Mouse (Mus musculus): ENCODE measurements around the gene Cntrob. TPM values are rescaled to one million over a fixed set of nuclear protein-coding genes. Genes with fewer than 3 reads are reported as not detected.
A peak's percentile ranks its signal among the peaks of the same experiment; 100 is the strongest.

The Cntrob gene
- polyA plus RNA-seq (2011; ENCODE audit: insufficient read length, low read depth, missing spikeins), result 13.5 and 17.6 TPM in 2 replicates

DNA sequence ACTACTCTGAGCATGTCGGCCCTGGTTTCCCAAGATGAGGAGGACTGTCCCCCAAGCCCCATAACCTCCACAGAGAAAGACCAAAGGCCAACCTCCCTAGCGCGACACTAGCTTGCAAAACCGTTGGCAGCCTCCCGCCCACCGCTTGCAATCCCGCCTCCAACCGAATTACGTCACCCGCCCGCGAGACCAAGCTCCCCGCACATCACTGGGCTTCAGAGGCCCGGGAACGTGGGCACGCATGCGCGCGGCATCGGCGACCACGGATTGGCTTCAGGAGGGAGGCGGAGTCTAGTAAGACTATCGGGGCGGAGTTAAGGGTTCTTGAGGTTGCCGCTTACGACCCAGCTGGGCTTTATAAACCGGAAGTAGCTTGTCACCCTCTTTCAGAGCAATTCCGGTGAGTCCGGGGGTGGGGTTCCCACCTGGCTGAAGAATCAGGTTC, at the start of gene Cntrob, which contains the start of gene Trappc1:
TSS of gene Cntrob (minus strand) at position 109 of the 445 bp plus-strand sequence.
TSS of gene Trappc1 (plus strand) at position 314 of the 445 bp plus-strand sequence.
- Histone ChIP-seq H3K27ac (ENCODE audit: insufficient read depth, low read length) (peak within 1 kb of the TSS; percentile 32), H3K4me3 (ENCODE audit: insufficient read depth, low read length) (peak within 1 kb of the TSS; percentile 82), H3K4me1 (ENCODE audit: control insufficient read depth, insufficient read depth, low read length) (peaks cover 11% of the 10 kb centered on the region; the same call in 1 of the 2 replicates)
- TF ChIP-seq CTCF (IDR thresholded peaks at IDR 0.05; ENCODE audit: borderline replicate concordance, insufficient read depth, low read length), result no peak
- peak; percentile 94 for TF ChIP-seq POLR2A (IDR thresholded peaks at IDR 0.05; ENCODE audit: low read depth, low read length)

DNA sequence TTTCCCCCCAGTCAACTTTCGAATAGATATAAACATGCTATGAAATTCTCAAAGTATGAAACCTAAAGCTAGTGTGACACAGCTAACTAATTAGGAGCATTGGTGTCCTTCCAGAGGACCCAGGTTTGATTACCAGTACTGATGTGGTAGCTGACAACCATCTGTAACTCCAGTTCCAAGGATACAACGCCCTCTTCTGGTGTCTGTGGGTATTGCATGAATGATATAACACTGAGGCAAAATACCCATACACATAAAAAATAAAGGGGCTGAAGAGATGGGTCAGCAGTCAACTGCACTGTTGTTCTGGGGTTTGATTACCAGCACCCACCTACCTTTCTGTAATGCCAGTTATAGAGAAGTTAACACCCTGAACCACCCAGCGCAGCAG, 49.2 kb upstream of the Cntrob start:
- Histone ChIP-seq H3K4me1 (ENCODE audit: control insufficient read depth, insufficient read depth, low read length) (peaks cover 5% of the 10 kb centered on the region), H3K27ac (ENCODE audit: insufficient read depth, low read length) (no peak overlapping the region), H3K4me3 (ENCODE audit: insufficient read depth, low read length) (no peak overlapping the region)
- TF ChIP-seq POLR2A (IDR thresholded peaks at IDR 0.05; ENCODE audit: low read depth, low read length), result no peak
- TF ChIP-seq CTCF (IDR thresholded peaks at IDR 0.05; ENCODE audit: borderline replicate concordance, insufficient read depth, low read length), result no peak

- H3K4me3 ChIP-seq (ENCODE audit: insufficient read depth, low read length), result no peak overlapping the region
These were observed 48.6 kb upstream of the Cntrob start for GRCm38 (mm10) chr11:69372056-69372779.

DNA sequence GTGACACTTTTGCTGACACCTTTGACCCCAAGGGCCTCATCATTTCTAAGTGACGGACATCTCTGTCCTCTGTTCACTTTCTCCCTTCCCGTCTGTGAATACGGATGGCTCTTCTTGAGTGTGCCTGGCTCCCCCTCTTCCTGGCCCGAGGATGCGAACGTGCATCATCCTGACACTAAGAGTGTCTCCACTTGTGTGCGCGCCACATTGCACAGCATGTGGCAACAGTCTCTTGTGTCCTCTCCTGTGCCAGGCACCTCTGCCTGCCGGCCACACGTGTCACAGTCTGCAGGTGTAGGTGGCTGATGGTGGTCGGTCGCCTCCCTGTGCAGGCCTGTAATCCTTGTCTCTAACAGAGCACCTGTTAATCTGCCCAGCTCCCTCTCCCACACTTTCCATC, 48.0 kb upstream of the Cntrob start:
- no peak for TF ChIP-seq POLR2A (IDR thresholded peaks at IDR 0.05; ENCODE audit: low read depth, low read length)
- no peak for TF ChIP-seq CTCF (IDR thresholded peaks at IDR 0.05; ENCODE audit: borderline replicate concordance, insufficient read depth, low read length)
- Histone ChIP-seq H3K27ac (ENCODE audit: insufficient read depth, low read length) (no peak overlapping the region), H3K4me3 (ENCODE audit: insufficient read depth, low read length) (no peak overlapping the region), H3K4me1 (ENCODE audit: control insufficient read depth, insufficient read depth, low read length) (peaks cover 5% of the 10 kb centered on the region)

More at GRCm38 (mm10) chr11:69372056-69372779, 48.6 kb upstream of the Cntrob start:
- no peak for TF ChIP-seq POLR2A (IDR thresholded peaks at IDR 0.05; ENCODE audit: low read depth, low read length)
- no peak for TF ChIP-seq CTCF (IDR thresholded peaks at IDR 0.05; ENCODE audit: borderline replicate concordance, insufficient read depth, low read length)
- Histone ChIP-seq H3K27ac (ENCODE audit: insufficient read depth, low read length) (no peak overlapping the region), H3K4me1 (ENCODE audit: control insufficient read depth, insufficient read depth, low read length) (peaks cover 5% of the 10 kb centered on the region)

DNA sequence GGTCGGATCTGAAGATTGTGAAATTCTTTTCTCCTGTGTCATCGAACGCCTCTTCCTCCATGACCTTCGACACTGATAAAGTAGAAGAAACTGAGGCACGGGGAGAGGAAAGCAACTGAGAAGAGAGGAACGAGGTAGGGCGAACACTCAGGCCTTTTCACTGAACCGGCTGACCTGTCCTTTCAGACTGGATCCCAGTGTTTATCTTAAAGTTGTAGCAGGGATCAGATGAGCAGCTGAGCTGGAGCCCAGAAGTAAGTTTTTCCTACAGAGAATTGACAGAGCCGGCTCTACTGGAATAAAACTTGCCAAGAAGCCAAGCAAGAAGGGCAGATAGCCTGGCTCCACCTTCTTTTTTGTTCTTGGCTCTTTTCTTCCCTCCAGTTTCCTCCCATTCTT, 47.2 kb upstream of the Cntrob start:
- Histone ChIP-seq H3K27ac (ENCODE audit: insufficient read depth, low read length) (peak overlapping the region; percentile 94), H3K4me3 (ENCODE audit: insufficient read depth, low read length) (peak overlapping the region; percentile 13; the same call in 1 of the 2 replicates), H3K4me1 (ENCODE audit: control insufficient read depth, insufficient read depth, low read length) (peaks cover 7% of the 10 kb centered on the region)
- TF ChIP-seq CTCF (IDR thresholded peaks at IDR 0.05; ENCODE audit: borderline replicate concordance, insufficient read depth, low read length), result no peak
- TF ChIP-seq POLR2A (IDR thresholded peaks at IDR 0.05; ENCODE audit: low read depth, low read length), result peak; percentile 19; the same call in 1 of the 2 replicates

DNA sequence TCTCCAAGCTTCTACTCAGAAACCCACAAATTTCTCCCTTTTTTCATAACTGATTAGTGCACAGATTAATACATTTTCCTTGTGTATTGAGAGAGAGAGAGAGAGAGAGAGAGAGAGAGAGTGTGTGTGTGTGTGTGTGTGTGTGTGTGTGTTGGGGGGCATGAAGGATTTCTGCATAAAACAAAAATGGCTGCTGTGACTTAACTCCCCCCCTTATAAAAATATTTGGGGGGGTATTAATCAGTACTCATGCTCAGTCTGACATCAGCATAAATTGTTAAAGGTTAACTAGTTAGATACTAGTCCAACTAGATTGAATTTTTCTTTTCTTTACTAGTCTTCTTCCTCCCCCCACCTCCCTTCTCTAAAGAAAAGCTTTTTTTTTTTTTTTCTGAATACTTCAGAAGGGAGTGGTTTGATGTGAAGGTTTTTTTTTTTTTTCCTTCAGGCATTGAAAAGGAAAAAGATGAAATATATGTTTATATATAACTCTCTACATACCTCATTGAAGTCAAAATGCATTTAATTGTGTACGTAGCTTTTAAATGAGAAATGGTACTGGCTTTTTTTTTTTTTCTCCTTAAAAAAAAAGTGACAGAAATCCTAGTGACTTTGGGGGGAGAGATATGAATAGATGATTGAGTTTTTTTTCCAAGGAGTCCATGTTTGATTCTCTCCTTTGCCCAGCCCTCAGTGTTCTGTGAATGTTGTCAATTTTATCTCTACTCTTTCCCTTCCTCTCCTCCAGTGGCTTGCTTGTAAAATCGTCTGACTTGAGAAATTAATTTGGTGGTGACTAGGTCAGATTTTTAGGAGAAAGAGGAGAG, 46.6 kb upstream of the Cntrob start:
- peak overlapping the region; percentile 13; the same call in 1 of the 2 replicates for H3K4me3 ChIP-seq (ENCODE audit: insufficient read depth, low read length)
- H3K27ac ChIP-seq (ENCODE audit: insufficient read depth, low read length), result peak overlapping the region; percentile 94
- H3K4me1 ChIP-seq (ENCODE audit: control insufficient read depth, insufficient read depth, low read length), result peaks cover 13% of the 10 kb centered on the region
- no peak for TF ChIP-seq CTCF (IDR thresholded peaks at IDR 0.05; ENCODE audit: borderline replicate concordance, insufficient read depth, low read length)
- TF ChIP-seq POLR2A (IDR thresholded peaks at IDR 0.05; ENCODE audit: low read depth, low read length), result 0 out of 2 replicates have a peak, but pooled peaks have one; percentile 39

DNA sequence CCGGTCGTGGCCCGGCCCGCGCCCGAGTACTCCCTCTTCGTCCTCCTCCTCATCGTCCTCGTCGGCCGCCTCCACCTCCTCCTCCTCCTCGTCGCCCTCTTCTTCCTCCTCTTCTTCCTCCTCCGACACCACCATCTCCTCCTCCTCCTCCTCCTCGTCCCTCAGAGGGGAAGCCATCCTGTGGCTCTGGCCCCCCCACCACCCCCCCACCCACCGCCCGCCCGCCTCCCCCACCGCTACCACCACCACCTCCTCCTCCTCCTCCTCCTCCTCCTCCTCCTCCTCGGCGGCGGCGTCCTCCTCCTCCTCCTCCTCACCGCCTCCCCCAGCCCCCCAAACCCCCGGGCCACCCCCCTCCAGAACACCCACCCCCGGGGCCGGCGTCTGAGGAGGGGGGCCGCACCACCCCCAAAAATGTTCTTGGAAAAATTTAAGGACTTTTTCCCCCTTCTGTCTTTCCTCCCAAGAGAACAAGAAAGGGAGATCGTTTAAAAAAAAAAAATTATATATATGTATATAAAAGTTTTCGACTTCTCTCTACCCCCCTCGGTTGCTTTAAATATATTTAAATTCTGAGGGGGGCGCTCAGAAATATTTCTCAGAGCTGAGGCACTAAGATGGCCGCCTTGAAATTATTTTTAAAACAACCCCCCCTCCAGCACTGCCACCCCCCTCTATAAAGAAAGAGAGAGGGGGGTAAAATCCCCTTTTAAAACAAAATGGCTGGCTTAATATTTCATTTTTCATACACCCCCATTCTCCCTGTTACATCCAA, 45.8 kb upstream of the Cntrob start, which contains the start of gene Chd3:
TSS of gene Chd3 (minus strand) at position 192 of the 775 bp plus-strand sequence.
- H3K4me1 ChIP-seq (ENCODE audit: control insufficient read depth, insufficient read depth, low read length), result peaks cover 16% of the 10 kb centered on the region
- H3K27ac ChIP-seq (ENCODE audit: insufficient read depth, low read length), result peak within 1 kb of the TSS; percentile 99
- TF ChIP-seq CTCF (IDR thresholded peaks at IDR 0.05; ENCODE audit: borderline replicate concordance, insufficient read depth, low read length), result no peak
- peak; percentile 62 for TF ChIP-seq POLR2A (IDR thresholded peaks at IDR 0.05; ENCODE audit: low read depth, low read length)
- peak within 1 kb of the TSS; percentile 46 for H3K4me3 ChIP-seq (ENCODE audit: insufficient read depth, low read length)

DNA sequence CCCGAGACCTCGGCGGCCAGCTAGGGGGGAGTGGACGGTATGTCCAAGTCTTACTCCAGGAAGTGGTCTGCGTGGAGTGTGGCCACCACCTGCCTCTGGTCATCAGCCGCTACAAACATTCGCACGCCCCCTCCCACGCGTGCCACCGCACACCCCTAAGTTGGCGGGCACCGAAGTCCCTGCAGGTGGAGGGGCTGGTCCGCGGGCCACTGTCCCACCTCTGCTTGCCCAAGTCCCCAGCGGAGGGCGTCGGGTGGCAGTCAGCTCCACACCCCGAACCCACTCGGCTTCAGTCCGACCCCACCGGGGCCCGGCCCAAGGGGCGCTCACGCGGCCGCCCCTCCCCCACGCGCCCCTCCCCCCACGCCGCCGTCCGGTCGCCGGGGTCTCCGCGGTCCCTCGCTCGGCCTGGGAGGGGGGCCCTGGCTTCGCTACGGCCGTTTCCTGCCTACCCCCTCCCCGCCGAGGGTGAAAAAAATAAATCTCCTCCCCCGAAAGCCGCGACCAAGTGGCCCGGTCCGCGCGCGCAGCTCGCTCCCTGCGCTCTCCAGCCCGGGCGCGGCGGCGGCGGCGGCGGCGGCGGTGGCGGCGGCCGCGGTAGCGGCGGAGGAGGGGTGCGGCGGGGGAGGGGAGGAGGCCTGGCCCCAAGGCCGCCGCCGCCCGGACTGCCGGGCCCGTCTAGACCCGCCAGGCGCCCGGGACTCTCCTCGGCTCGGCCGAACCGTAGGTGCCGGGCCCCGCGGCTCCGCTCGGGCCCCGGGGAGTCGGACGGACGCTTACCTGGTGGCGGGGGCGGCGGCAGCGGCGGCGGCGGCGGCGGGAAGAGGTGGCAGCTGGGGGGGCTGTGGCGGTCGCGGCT, 45.0 kb upstream of the Cntrob start:
- Histone ChIP-seq H3K4me1 (ENCODE audit: control insufficient read depth, insufficient read depth, low read length) (peaks cover 19% of the 10 kb centered on the region), H3K27ac (ENCODE audit: insufficient read depth, low read length) (peak overlapping the region; percentile 99), H3K4me3 (ENCODE audit: insufficient read depth, low read length) (peak overlapping the region; percentile 46)
- no peak for TF ChIP-seq CTCF (IDR thresholded peaks at IDR 0.05; ENCODE audit: borderline replicate concordance, insufficient read depth, low read length)
- TF ChIP-seq POLR2A (IDR thresholded peaks at IDR 0.05; ENCODE audit: low read depth, low read length), result no peak

Data from embryonic fibroblast, embryonic 13.5 days (primary cell).